Mouse (Mus musculus) neural tube, embryonic 15.5 days (tissue): Measurements from ENCODE around the gene Rbm8a. TPM values are rescaled to one million over a fixed set of nuclear protein-coding genes. Genes with fewer than 3 reads are reported as not detected.

Source experiments
- ATAC-seq: fragments of 200-750 bp; cut with Nextera tagmentation; 2 replicates; pipeline ENCODE4 v1.8.0; 2017; ENCODE audit warnings: mild to moderate bottlenecking, moderate TSS enrichment, moderate library complexity; ENCODE audit not compliant: low FRiP score
- H3K27ac ChIP-seq: fragments of 300-500 bp; sonication (generic); replicated peaks from 2 replicates; pipeline ENCODE4 v1.5.1; 2015; ENCODE audit warnings: mild to moderate bottlenecking, inconsistent platforms
- H3K27me3 ChIP-seq: fragments of 300-500 bp; sonication (generic); replicated peaks from 2 replicates; pipeline ENCODE4 v1.6.1; 2015; ENCODE audit warnings: inconsistent platforms
- H3K36me3 ChIP-seq: fragments of 300-500 bp; sonication (generic); 2 replicates; pipeline ENCODE4 v1.6.1; 2015; ENCODE audit warnings: inconsistent platforms
- H3K4me1 ChIP-seq: fragments of 300-500 bp; sonication (generic); 2 replicates; pipeline ENCODE4 v1.6.1; 2015; ENCODE audit warnings: inconsistent platforms
- H3K4me2 ChIP-seq: fragments of 300-500 bp; sonication (generic); 2 replicates; pipeline ENCODE4 v1.6.1; 2015; ENCODE audit warnings: inconsistent platforms, mild to moderate bottlenecking, moderate library complexity
- H3K4me3 ChIP-seq: fragments of 300-500 bp; sonication (generic); replicated peaks from 2 replicates; pipeline ENCODE4 v1.5.1; 2015; ENCODE audit warnings: mild to moderate bottlenecking, inconsistent platforms
- H3K9ac ChIP-seq: fragments of 300-500 bp; sonication (generic); replicated peaks from 2 replicates; pipeline ENCODE4 v1.6.1; 2015; ENCODE audit warnings: mild to moderate bottlenecking, inconsistent platforms
- H3K9me3 ChIP-seq: fragments of 300-500 bp; sonication (generic); replicated peaks from 2 replicates; pipeline ENCODE4 v1.6.1; 2016; ENCODE audit warnings: inconsistent platforms
- WGBS: fragments of 180-500 bp; shearing (Covaris S2); methylation state at CpG from one replicate; pipeline ENCODE4 v1.1.7; 2015; ENCODE audit warnings: mixed read lengths; 5-methylcytosine and 5-hydroxymethylcytosine counted together
- polyA plus RNA-seq: library from polyadenylated mRNA; unstranded; fragments of >200 nt; fragmentation: Nextera tagmentation; extraction: Ambion mirVana; gene quantifications from 2 replicates; pipeline ENCODE4 v1.2.1, GENCODE M21; 2015

The Rbm8a gene
- polyA plus RNA-seq, 1 experiment from 2014 or later = 108 TPM

GRCm38 (mm10) chr3:96617941-96618340 is 11.8 kb upstream of the Rbm8a start:
- peaks cover 61% of the 10 kb centered on the region for H3K36me3 ChIP-seq
- H3K27me3 ChIP-seq = no peaks in the 10 kb centered on the region
- H3K27ac ChIP-seq = no peak overlapping the region
- no peaks in the 10 kb centered on the region for H3K4me1 ChIP-seq
- 92% methylated on average over 3 of the region's 3 CpGs for WGBS
- H3K4me2 ChIP-seq = no peak overlapping the region
- H3K9me3 ChIP-seq = no peaks in the 10 kb centered on the region
- no peak overlapping the region for H3K4me3 ChIP-seq
- ATAC-seq = no peak
- H3K9ac ChIP-seq = no peak overlapping the region

- Histone ChIP-seq H3K9ac (no peak overlapping the region), H3K4me1 (no peaks in the 10 kb centered on the region), H3K36me3 (peaks cover 57% of the 10 kb centered on the region), H3K4me3 (no peak overlapping the region), H3K9me3 (no peaks in the 10 kb centered on the region), H3K27ac (no peak overlapping the region), H3K27me3 (no peaks in the 10 kb centered on the region), H3K4me2 (no peak overlapping the region)
- 93% methylated on average over 4 of the region's 4 CpGs for WGBS
- ATAC-seq = no peak
Observed at GRCm38 (mm10) chr3:96623201-96623600, 6.5 kb upstream of the Rbm8a start.

GRCm38 (mm10) chr3:96632058-96632457 is 2.3 kb downstream of the Rbm8a start:
- no peak overlapping the region for H3K9ac ChIP-seq
- no peaks in the 10 kb centered on the region for H3K27me3 ChIP-seq
- no peak overlapping the region for H3K4me3 ChIP-seq
- no peak overlapping the region for H3K27ac ChIP-seq
- H3K4me2 ChIP-seq = no peak overlapping the region
- no peak for ATAC-seq
- H3K9me3 ChIP-seq = no peaks in the 10 kb centered on the region
- peaks cover 22% of the 10 kb centered on the region for H3K36me3 ChIP-seq
- peaks cover 42% of the 10 kb centered on the region for H3K4me1 ChIP-seq

- no peak overlapping the region for H3K4me3 ChIP-seq
- H3K4me2 ChIP-seq = no peak overlapping the region
- no peaks in the 10 kb centered on the region for H3K9me3 ChIP-seq
- H3K4me1 ChIP-seq = peaks cover 46% of the 10 kb centered on the region
- no peak overlapping the region for H3K9ac ChIP-seq
- no peak overlapping the region for H3K27ac ChIP-seq
- H3K36me3 ChIP-seq = peaks cover 27% of the 10 kb centered on the region
- no peaks in the 10 kb centered on the region for H3K27me3 ChIP-seq
- 84% methylated on average over 1 of the region's 1 CpGs for WGBS
- no peak for ATAC-seq
Observed at GRCm38 (mm10) chr3:96634015-96634414, 4.3 kb downstream of the Rbm8a start.

- ATAC-seq = peak; percentile 83
- Histone ChIP-seq H3K4me1 (peaks cover 41% of the 10 kb centered on the region), H3K9ac (peak within 1 kb of the TSS; percentile 95), H3K4me3 (peak within 1 kb of the TSS; percentile 94), H3K36me3 (peaks cover 38% of the 10 kb centered on the region), H3K27me3 (no peaks in the 10 kb centered on the region), H3K9me3 (no peaks in the 10 kb centered on the region), H3K4me2 (peak within 1 kb of the TSS; percentile 71), H3K27ac (peak within 1 kb of the TSS; percentile 84)
- 1% methylated on average over 60 of the region's 60 CpGs for WGBS
Observed at GRCm38 (mm10) chr3:96634928-96635879, 5.5 kb downstream of the Rbm8a start, which contains the start of the genes Pex11b and Gm42957. TSS of gene Pex11b (plus strand) at chr3:96635376. TSS of gene Gm42957 (plus strand) at chr3:96635474.

GRCm38 (mm10) chr3:96635906-96636305 is 6.2 kb downstream of the Rbm8a start:
- Histone ChIP-seq H3K27ac (peak overlapping the region; percentile 84), H3K27me3 (no peaks in the 10 kb centered on the region), H3K9ac (peak overlapping the region; percentile 95), H3K9me3 (no peaks in the 10 kb centered on the region), H3K4me3 (peak overlapping the region; percentile 94), H3K4me1 (peaks cover 34% of the 10 kb centered on the region), H3K4me2 (peak overlapping the region; percentile 71), H3K36me3 (peaks cover 38% of the 10 kb centered on the region)
- 11% methylated on average over 15 of the region's 15 CpGs for WGBS
- 0 out of 2 replicates have a peak, but pooled peaks have one; percentile 16 for ATAC-seq

GRCm38 (mm10) chr3:96636448-96636847 is 6.7 kb downstream of the Rbm8a start:
- no peaks in the 10 kb centered on the region for H3K27me3 ChIP-seq
- no peak for ATAC-seq
- peak overlapping the region; percentile 71 for H3K4me2 ChIP-seq
- WGBS = 72% methylated on average over 11 of the region's 11 CpGs
- no peaks in the 10 kb centered on the region for H3K9me3 ChIP-seq
- H3K27ac ChIP-seq = no peak overlapping the region
- peaks cover 28% of the 10 kb centered on the region for H3K4me1 ChIP-seq
- peaks cover 40% of the 10 kb centered on the region for H3K36me3 ChIP-seq
- 0 out of 2 replicates have a peak overlapping the region, but pooled peaks have one; percentile 95 for H3K9ac ChIP-seq
- peak overlapping the region; percentile 94 for H3K4me3 ChIP-seq

GRCm38 (mm10) chr3:96639219-96639618 is 9.5 kb downstream of the Rbm8a start:
- H3K4me1 ChIP-seq = peaks cover 26% of the 10 kb centered on the region
- no peaks in the 10 kb centered on the region for H3K27me3 ChIP-seq
- no peaks in the 10 kb centered on the region for H3K9me3 ChIP-seq
- peaks cover 34% of the 10 kb centered on the region for H3K36me3 ChIP-seq
- no peak overlapping the region for H3K4me2 ChIP-seq
- 89% methylated on average over 1 of the region's 1 CpGs for WGBS
- H3K9ac ChIP-seq = no peak overlapping the region
- no peak overlapping the region for H3K27ac ChIP-seq
- H3K4me3 ChIP-seq = no peak overlapping the region
- ATAC-seq = no peak

GRCm38 (mm10) chr3:96645018-96645649 is 15.4 kb downstream of the Rbm8a start, which contains the start of gene Itga10:
TSS of gene Itga10 (plus strand) at chr3:96645584.
- ATAC-seq = no peak
- Histone ChIP-seq H3K9ac (no peak within 1 kb of the TSS), H3K4me3 (no peak within 1 kb of the TSS), H3K4me1 (no peaks in the 10 kb centered on the region), H3K9me3 (no peaks in the 10 kb centered on the region), H3K27me3 (no peaks in the 10 kb centered on the region), H3K27ac (no peak within 1 kb of the TSS), H3K36me3 (peaks cover 35% of the 10 kb centered on the region), H3K4me2 (no peak within 1 kb of the TSS; the same call in 1 of the 2 replicates)
- 72% methylated on average over 7 of the region's 7 CpGs for WGBS

GRCm38 (mm10) chr3:96647365-96647764 is 17.6 kb downstream of the Rbm8a start:
- no peak for ATAC-seq
- H3K9ac ChIP-seq = no peak overlapping the region
- no peak overlapping the region for H3K27ac ChIP-seq
- H3K4me3 ChIP-seq = no peak overlapping the region
- H3K9me3 ChIP-seq = no peaks in the 10 kb centered on the region
- no peaks in the 10 kb centered on the region for H3K4me1 ChIP-seq
- peaks cover 30% of the 10 kb centered on the region for H3K36me3 ChIP-seq
- WGBS = 88% methylated on average over 3 of the region's 3 CpGs
- H3K4me2 ChIP-seq = no peak overlapping the region
- H3K27me3 ChIP-seq = no peaks in the 10 kb centered on the region

GRCm38 (mm10) chr3:96660901-96661300 is 31.2 kb downstream of the Rbm8a start:
- no peak for ATAC-seq
- peaks cover 14% of the 10 kb centered on the region for H3K4me1 ChIP-seq
- H3K4me3 ChIP-seq = no peak overlapping the region
- H3K4me2 ChIP-seq = no peak overlapping the region
- H3K36me3 ChIP-seq = peaks cover 14% of the 10 kb centered on the region
- no peaks in the 10 kb centered on the region for H3K9me3 ChIP-seq
- 84% methylated on average over 2 of the region's 2 CpGs for WGBS
- no peak overlapping the region for H3K9ac ChIP-seq
- H3K27me3 ChIP-seq = no peaks in the 10 kb centered on the region
- H3K27ac ChIP-seq = no peak overlapping the region
